Mouse (Mus musculus): ENCODE results near the gene Gm49416. TPM values are rescaled to one million over a fixed set of nuclear protein-coding genes. Genes with fewer than 3 reads are reported as not detected.
"Not testable (repeated sequence)": the region's sequence is repeated elsewhere in the genome, so short reads cannot be mapped to it uniquely, and the experiment has no call there.

Gm49416 gene
- total RNA-seq, 2 experiments from 2014 or later, result 2.4 to 3.3 TPM

DNA sequence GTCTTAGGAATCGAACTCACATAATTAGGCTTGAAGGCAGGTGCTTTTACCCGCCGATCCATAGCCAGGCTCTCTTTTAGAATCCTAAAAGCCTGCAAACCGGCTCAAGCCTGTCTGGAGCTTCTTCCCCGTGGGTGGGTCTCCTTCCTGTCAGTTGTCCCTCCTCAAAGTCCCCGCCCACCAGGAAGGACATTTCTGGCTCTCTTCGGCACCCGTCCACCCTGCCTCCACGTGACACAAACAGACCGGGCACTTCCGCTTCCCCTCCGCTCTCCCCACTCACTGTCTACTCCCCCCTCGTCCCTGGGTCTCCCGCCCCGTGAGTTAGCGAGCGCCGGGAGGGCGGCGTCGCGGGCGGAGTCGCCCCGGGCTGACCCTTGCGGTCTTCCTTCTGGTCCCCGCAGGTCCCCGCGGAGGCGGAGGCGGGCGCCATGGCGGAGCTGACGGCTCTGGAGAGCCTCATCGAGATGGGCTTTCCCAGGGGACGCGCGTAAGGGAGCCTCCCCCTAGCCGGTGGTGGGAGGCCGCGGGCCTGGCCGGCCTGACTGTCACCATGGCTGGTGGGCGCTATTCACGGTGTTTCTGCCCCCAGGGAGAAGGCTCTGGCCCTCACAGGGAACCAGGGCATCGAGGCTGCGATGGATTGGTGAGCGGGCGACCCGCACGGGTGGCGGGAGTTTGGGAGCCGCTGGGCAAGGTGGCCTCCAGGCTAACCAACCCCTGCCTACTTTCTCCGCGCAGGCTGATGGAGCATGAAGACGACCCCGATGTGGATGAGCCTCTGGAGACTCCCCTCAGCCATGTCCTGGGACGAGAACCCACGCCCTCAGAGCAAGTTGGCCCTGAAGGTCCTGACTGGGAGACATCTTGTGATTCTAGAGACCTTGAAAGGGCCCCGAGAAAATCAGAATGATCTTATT, 17.2 kb upstream of the Gm49416 start, which contains the start of gene Ubxn1:
Ubxn1 (plus strand) TSS at position 230 of the 920 bp plus-strand sequence.
- DNase-seq (ENCODE audit: low spot score in 2 of 2), result peak; percentile 96 to 99
- intact Hi-C loops (cut with DNase I), result no loop called here

DNA sequence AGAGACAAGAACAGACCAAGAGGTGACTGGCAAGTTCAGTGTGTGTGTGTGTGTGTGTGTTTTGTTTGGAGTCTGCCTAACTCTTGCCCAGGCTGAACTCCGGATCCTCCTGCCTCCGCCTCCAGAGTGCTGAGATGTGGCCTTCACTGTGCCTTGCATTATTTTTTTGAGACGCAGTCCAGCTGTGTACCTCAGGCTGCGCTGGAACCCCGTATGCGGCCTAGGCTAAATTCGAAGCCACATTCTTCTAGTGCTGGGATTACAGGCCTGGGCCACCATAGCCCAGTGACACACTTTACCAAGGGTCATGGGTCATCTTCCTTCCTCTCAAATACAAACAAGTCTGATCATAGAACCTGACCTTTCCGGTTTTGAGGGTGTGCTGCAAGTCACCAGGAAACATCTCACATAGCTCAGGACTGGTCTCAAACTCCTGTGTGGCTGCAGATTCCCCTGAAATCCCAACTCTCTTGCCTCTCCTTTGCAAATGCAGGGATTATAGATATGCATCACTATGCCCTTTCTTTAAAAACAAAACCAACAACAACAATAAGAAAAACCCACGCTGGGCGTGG, 16.4 kb upstream of the Gm49416 start:
- intact Hi-C loops (cut with DNase I), result no loop called here
- no peak for DNase-seq (ENCODE audit: low spot score in 2 of 2)

DNA sequence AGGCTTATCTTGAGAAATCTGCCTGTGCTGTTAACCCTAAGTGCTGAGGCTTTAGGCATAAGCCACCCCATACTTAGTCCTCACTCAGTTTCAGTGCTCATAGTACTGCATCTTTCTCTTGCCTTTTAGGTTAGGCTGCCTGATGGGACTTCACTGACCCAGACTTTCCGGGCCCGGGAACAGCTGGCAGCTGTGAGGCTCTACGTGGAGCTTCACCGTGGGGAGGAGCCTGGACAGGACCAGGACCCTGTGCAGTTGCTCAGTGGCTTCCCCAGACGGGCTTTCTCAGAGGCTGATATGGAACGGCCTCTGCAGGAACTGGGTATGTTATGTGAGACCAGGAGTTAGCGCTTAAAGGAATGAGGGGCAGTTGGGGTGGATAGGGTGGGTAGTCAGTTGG, 13.7 kb upstream of the Gm49416 start:
- intact Hi-C loops (cut with DNase I), result no loop called here
- DNase-seq (ENCODE audit: low spot score in 2 of 2), result no peak

DNA sequence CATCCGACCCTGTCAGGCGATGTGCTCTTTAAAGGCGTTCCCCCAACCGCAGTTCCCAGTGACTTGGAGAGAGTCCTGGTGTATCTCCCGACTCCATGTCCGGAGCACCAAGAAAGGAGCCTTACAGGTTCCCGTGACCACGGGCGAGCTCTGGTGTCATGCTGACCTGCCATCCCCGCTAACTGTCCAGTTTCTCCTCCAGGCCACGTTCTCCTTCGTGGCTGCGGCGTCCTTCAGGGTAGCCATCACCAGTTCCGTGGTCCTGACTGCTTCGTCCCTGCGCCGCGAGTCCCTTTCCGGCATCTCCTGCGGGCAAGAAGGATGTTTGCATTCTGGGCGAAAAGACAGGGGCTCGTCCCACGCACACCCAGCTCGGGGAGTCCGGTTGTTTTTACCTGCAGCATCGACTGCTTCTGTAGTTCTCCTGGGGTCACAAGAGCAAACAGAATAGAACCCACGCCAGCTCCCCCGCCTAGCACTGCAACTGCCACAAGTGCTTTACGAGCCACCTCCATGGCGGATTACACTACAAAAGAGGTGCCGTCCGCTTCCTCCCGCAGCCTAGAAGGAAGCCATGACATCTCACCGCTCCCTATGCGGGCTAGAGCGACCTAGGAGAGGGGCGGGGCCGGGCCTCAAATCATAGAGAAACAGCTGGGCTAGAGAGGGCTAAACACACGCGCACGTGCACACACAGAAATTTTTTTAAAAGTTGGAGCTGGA, 8.3 kb upstream of the Gm49416 start, which contains the start of gene Uqcc3:
Uqcc3 (minus strand) TSS at position 613 of the 723 bp plus-strand sequence.
- intact Hi-C loops (cut with DNase I), result no loop called here
- DNase-seq (ENCODE audit: low spot score in 2 of 2), result peak; percentile 89 to 93

DNA sequence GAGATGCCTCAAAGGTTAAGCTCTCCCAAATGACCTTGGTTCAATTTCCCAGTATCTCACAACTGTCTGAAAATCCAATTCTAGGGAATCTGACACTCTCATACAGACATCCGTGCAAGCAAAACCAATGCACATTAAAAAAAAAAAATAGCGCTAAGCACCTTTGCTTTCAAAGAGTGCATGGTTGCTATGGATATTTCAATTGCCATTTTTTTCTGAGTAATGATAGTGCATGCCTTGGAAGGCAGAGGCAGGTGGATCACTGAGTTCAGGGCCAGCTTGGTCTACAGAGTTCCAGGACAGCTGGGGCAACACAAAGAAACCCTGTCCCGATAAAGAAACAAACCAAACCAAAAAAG, 7.7 kb upstream of the Gm49416 start:
- intact Hi-C loops (cut with DNase I), result no loop called here

DNA sequence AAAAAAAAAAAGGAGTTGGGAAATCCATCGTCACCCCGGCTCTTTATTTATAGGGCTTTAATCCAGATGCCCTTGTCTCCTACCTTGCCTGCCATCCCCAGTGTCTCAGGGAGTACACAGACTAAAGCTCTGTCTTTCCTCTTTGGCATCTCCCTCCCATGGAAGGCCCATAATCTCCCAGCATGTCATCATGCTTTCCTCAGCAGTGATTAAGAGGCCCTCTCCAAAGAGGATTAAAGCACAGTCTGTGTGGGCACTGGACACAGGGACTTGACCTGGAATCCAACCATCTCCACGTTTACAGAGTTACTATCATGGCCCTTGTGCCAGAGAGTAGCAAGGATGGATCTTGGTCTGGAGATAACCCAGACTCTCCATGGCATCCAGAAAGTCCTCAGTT, 5.1 kb upstream of the Gm49416 start, which contains the start of the genes Lbhd1 and Gm49403:
Lbhd1 (plus strand) TSS at position 117 of the 400 bp plus-strand sequence.
Gm49403 (plus strand) TSS at position 315 of the 400 bp plus-strand sequence.
- intact Hi-C loops (cut with DNase I), result no loop called here
- no peak for DNase-seq (ENCODE audit: low spot score in 2 of 2)

More for the DNA sequence above, 7.7 kb upstream of the Gm49416 start:
- no peak for DNase-seq (ENCODE audit: low spot score in 2 of 2)

DNA sequence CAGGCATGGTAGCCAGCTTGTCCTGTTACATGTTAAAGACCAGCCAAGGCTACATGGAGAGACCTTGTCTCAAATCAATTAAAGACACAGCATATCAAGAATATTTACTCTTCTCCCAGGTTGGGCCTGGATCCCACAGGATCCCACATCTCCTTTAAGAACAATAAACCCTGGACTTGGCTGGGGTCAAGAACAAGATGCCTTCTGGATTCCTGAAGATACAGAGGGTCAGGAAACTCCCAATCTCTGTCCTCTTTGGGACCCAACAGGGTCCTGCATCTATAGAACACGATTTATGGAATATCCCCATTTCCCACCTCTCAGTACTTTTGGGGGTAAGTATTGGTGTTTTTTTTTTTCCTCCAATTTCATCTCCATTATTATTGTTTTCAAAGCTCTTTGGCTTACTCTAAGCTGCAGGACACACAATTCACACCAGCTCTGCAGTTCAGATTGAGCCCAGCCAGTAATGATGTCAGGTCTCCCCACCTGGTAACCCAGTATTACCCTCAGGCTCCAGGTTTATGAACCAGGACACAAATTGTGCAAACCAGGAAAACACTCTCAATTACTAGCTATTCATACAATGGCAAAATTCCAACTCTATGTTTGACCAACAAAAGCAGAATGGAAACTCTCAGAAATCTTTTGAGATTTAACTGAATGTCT, 1.7 kb upstream of the Gm49416 start:
- intact Hi-C loops (cut with DNase I), result loop anchor here (5.0 kb wide), 1 partner anchor 45 kb away; no protein-coding TSS in a partner anchor
- DNase-seq (ENCODE audit: low spot score in 2 of 2), result no peak

DNA sequence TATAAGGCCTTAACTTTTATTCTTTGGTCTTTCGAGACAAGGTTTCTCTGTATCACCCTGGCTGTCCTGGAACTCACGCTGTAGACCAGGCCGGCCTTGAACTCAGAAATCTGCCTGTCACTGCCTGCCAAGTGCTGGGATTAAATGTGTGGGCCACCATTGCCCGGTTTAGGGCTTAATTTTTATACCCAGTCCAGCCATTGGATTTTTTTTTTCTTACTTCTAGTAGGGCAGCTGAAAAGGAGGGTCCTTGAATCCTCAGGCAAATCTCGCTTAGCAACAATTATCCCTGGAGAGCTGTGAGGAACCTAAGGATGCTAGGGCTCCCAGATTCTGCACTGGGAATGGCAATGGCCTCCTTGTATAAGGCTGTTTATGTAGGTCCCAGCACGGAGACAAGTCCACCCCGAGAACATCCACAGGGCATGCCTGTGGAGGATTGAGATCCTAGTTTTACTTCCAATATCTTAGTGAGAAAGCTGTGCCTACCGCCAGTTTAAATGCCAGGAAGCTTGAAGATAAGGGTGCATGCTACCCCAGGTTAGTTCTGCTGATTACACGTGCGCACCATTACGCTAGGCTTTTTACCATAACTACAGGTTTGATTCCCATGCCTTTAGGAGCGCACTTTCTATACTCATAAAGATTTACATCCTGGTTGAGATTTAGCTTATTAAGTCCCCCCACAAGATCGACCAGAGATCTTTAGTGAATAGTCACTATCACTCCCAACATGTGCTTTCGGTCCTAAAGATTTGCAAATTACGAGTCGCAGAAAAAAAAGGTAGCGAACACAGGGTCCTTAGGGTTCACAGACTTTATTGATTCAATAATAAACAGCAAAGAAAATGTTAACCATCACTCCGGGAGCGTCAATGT, 902 bp upstream of the Gm49416 start:
- intact Hi-C loops (cut with DNase I), result loop anchor here (5.0 kb wide), 1 partner anchor 46 kb away; no protein-coding TSS in a partner anchor
- DNase-seq (ENCODE audit: low spot score in 2 of 2), result no peak

DNA sequence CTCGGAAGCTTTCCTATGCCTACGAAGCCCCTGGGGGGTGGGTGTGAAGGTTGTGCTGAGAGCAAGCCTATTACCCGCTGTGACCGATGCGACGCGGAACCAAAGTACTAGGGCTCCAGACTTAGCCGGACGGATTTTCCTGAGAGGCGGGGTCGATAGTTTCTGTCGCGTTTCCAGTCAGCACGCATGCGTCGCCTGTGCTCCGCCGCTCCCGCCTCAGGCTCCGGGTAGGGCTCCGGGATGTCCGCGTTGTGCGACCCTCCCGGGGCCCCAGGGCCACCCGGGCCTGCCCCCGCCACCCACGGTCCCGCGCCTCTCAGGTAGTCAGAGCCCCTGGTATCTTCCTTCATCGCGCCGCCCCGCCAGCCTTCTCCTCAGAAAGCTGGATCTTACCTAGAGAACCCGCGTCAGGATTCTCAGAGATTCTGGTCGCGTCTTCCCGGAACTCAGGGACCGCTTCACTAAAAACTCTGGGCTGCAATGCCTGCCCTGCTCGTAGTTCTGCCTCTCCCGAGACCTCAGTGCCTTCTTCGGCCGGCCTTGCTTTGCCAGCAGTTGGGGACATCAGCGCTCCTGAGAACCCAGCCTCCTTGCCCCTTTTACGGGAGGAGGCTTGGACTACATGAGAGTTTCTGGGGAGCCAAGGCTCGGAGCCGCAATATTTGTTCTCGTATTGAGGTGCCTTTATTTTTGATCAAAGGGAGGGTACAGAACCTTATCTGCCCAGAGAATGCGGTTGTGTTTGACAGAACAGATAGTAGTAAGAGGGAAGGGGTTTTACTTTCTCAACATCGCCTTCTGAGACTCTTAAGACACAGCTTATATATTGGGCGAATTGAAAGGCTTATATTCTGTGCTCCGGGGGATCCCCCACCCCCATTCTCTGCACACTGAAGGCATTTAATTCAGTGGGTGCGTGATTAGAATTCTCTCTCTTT, 4.4 kb downstream of the Gm49416 start, which contains the start of gene Ints5:
Ints5 (plus strand) TSS at position 177 of the 938 bp plus-strand sequence.
- intact Hi-C loops (cut with DNase I), result no loop called here
- DNase-seq (ENCODE audit: low spot score in 2 of 2), result peak; percentile 84 to 89

DNA sequence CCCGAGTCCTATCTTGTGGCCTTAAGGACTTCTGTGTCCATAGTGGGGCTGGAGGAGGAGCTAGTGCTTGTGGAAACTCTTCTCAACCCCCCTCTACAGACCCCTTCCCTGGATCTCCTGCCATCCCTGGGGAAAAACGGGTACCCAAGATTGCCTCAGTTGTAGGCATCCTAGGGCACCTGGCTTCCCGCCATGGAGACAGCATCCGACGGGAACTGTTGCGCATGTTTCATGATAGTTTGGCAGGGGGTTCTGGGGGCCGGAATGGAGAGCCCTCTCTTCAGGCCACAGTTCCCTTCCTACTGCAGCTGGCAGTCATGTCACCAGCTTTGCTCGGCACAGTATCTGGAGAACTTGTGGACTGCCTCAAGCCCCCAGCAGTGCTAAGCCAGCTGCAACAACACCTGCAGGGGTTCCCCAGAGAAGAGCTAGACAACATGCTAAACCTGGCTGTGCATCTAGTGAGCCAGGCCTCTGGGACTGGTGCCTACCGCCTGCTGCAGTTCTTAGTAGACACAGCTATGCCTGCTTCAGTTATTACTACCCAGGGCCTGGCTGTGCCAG, 6.8 kb downstream of the Gm49416 start:
- no peak for DNase-seq (ENCODE audit: low spot score in 2 of 2)
- intact Hi-C loops (cut with DNase I), result loop anchor here (5.0 kb wide), 1 partner anchor 57 kb away; the partner anchor contains the start of gene Tut1

DNA sequence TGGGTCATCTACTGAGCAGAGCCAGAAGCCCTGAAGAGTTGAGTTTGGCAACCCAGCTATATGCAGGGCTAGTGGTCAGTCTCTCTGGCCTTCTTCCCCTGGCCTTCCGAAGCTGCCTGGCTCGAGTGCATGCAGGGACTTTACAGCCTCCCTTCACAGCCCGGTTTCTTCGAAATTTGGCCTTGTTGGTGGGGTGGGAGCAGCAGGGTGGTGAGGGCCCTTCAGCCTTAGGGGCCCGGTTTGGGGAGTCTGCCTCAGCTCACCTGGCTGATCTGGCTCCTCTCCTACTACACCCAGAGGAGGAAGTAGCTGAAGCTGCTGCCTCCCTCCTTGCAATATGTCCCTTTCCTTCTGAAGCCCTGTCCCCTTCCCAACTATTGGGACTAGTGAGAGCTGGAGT, 7.5 kb downstream of the Gm49416 start:
- DNase-seq (ENCODE audit: low spot score in 2 of 2), result not testable (repeated sequence)

DNA sequence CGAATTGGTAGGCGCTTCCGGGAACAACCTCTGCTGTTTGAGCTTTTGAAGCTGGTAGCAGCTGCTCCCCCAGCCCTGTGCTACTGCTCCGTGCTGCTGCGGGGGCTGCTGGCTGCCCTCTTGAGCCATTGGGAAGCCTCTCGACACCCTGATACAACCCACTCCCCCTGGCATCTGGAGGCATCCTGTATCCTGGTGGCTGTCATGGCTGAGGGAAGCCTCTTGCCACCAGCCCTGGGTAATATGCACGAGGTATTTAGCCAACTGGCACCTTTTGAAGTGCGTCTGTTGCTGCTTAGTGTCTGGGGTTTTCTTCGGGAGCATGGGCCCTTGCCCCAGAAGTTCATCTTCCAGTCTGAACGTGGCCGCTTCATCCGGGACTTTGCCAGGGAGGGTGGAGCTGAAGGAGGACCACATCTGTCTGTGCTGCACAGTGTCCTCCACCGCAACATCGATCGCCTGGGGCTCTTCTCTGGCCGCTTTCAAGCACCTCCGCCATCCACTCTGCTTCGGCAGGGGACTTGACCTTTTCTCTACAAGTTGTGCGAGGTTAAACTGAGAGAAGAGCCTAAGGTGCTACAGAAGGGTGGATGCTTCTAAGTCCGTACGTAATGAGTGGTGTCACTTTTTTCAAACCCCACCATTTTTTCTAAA, 8.6 kb downstream of the Gm49416 start:
- intact Hi-C loops (cut with DNase I), result loop anchor here (5.0 kb wide), 1 partner anchor 55 kb away; the partner anchor contains the start of gene Tut1
- peak; percentile 30 to 33 for DNase-seq (ENCODE audit: low spot score in 2 of 2)

More for the DNA sequence above, 7.5 kb downstream of the Gm49416 start:
- intact Hi-C loops (cut with DNase I), result loop anchor here (5.0 kb wide), 1 partner anchor 56 kb away; the partner anchor contains the start of gene Tut1

DNA sequence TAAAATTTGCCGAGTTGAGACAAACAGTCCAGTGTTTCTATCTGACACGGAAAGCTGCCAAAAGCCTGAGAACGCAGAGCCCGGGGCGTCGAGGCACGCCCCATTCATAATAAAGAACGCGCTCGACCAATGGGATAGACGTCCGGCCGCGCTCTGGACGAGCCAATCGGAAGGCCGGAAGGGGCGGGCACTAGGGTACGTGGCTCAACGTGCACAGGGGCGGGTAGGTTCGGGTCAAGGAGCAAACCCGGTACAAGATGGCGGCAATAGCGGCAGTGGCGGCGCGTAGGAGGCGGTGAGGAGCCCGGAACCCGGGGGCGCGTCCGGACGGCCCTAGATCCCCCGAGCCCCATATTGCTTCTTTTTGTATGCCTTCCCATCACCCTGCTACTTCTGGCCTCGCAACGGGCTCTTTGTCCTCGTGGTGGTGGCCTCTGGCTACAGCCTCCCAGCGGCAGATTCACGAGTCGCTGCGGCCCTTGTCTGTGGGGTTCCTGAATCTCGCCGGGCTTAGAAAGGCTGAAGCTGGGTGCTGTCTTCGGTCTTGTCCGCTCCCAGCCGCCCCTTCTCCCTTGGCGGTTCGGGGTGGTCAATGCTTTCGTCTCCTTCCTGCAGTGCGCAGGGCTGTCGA, 9.3 kb downstream of the Gm49416 start, which contains the start of gene Ganab:
Ganab (plus strand) TSS at position 207 of the 631 bp plus-strand sequence.
- intact Hi-C loops (cut with DNase I), result loop anchor here (2.0 to 5.0 kb wide), 2 partner anchors 15 to 54 kb away; partner anchors contain the start of gene Tut1
- DNase-seq (ENCODE audit: low spot score in 2 of 2), result peak; percentile 97 to 98

DNA sequence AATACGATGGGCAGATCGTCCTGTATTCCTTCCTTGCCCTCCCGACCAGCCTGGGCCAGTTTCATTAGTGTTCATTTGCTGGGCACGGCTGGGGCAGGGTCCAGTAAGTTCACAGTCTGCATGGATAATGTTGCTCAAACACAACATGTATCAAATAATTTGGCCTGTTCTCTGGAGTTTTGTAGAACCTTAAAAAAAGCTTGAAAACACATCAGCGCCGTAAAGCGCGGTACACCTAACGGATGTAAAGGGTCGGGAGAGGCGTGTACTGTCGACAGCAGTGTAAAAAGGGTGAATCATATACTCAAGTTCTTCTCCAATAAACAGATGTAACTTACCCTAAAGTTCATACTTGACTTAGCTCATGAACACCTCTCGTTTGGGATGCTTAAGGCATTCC, 9.8 kb downstream of the Gm49416 start:
- DNase-seq (ENCODE audit: low spot score in 2 of 2), result peak in 1 of 2 experiments; percentile 5
- intact Hi-C loops (cut with DNase I), result loop anchor here (2.0 to 5.0 kb wide), 2 partner anchors 14 to 54 kb away; partner anchors contain the start of gene Tut1

DNA sequence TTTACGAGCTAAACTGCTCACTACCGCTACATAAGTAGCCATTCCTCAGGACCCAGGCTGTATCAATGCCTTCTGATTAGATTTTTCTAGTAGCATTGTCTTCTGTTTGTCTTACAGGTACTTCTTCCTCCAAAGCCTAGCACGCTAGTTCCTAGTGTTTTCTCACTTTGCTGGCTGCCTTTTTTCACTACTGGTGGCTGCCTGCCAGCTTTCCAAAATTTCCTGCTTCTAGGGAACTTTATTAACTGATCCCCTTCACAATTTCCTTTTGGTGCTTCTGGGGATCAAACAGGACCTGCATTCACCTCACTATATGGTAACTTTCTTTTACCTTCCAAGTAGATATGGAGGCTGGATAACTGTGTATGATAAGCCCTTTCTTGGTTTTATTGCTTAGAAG, 10.4 kb downstream of the Gm49416 start:
- no peak for DNase-seq (ENCODE audit: low spot score in 2 of 2)
- intact Hi-C loops (cut with DNase I), result loop anchor here (2.0 to 5.0 kb wide), 2 partner anchors 14 to 53 kb away; partner anchors contain the start of gene Tut1

Measured in left cerebral cortex, postnatal 25 days (tissue).